Mouse (Mus musculus): ENCODE measurements around the gene Trim38.

- TF ChIP-seq GATA1 (IDR thresholded peaks at IDR 0.05; ENCODE audit: low read length) (no peak), TAL1 (IDR thresholded peaks at IDR 0.05; ENCODE audit: low read length) (no peak)
Observed at GRCm38 (mm10) chr13:23729706-23730105, 40.0 kb upstream of the Trim38 start.

All from erythroblast, embryonic 14.5 days (primary cell).